Mouse (Mus musculus) frontal cortex, adult 2 months (tissue): ENCODE results near the gene Fdx1l. TPM values are rescaled to one million over a fixed set of nuclear protein-coding genes. Genes with fewer than 3 reads are reported as not detected.
"Not testable (repeated sequence)": the region's sequence is repeated elsewhere in the genome, so short reads cannot be mapped to it uniquely, and the experiment has no call there.

Source experiments
- DNase-seq, 2 experiments: peaks; one replicate each; pipeline ENCODE4 v3.0.0; 2022; ENCODE audit warnings: low spot score in 1 of 2; ENCODE audit errors: extremely low spot score in 1 of 2
- polyA plus RNA-seq: library from polyadenylated mRNA; depleted of rRNA; stranded (reverse); fragments of >200 nt; gene quantifications from 2 replicates; pipeline ENCODE4 v1.2.3, GENCODE M21; 2012

Fdx1l gene
- polyA plus RNA-seq, 1 experiment = 123 TPM

- no peak for DNase-seq
Observed at GRCm38 (mm10) chr9:21075625-21076024, 2.2 kb upstream of the Fdx1l start.

- no peak for DNase-seq
Observed at GRCm38 (mm10) chr9:21074173-21074572, 759 bp upstream of the Fdx1l start.

- peak in 1 of 2 experiments; percentile 38 for DNase-seq
Observed at GRCm38 (mm10) chr9:21072641-21073040, 773 bp downstream of the Fdx1l start.

GRCm38 (mm10) chr9:21067006-21067684, 6.3 kb downstream of the Fdx1l start, which contains the start of gene Zglp1:
Gene Zglp1, minus strand, starts transcription at chr9:21067093.
- no peak for DNase-seq

- DNase-seq = peak; percentile 81 to 86
Observed at GRCm38 (mm10) chr9:21062928-21063327, 10.5 kb downstream of the Fdx1l start.

GRCm38 (mm10) chr9:21051578-21051977, 21.8 kb downstream of the Fdx1l start:
- DNase-seq = no peak

GRCm38 (mm10) chr9:21045235-21045634, 28.2 kb downstream of the Fdx1l start:
- DNase-seq = no peak

DNA sequence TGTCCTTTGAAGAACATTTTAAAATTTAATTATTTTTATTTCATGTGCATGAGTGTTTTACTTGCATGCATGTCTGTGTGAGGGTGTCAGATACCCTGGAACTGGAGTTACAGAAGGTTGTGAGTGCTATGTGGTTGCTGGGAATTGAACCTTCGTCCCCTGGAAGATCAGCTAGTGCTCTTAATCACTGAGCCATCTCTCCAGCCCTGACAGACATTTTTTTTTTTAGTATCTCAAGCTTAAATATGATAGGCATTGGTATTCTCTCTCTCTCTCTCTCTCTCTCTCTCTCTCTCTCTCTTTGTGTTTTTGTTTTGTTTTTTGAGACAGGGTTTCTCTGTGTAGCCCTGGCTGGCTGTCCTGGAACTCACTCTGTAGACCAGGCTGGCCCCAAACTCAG, 28.6 kb downstream of the Fdx1l start:
- not testable (repeated sequence) for DNase-seq

- DNase-seq = no peak
Observed at GRCm38 (mm10) chr9:21043563-21043962, 29.9 kb downstream of the Fdx1l start.

GRCm38 (mm10) chr9:21041308-21041707, 32.1 kb downstream of the Fdx1l start:
- DNase-seq = peak; percentile 91 to 92

DNA sequence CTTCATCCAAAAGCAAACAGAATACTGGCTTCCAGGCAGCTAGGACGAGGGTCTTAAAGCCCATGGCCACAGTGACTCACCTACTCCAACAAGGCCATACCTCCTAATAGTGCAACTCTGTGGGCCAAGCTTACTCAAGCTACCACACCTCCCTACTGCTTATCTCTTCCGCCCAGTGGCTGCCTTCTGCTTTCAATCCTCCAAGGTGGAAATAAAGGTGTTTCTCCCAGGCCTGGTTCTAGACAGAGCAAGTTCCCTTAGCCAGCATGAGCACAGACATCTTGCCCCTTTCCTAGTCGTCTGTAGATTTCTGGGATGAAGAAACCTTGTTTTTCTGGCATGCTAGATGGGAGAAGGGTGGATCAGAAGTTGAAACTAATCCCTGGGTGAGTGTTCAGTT, 33.6 kb downstream of the Fdx1l start:
- DNase-seq = no peak

GRCm38 (mm10) chr9:21037481-21037891, 35.9 kb downstream of the Fdx1l start:
- peak in 1 of 2 experiments; percentile 36 for DNase-seq

- no peak for DNase-seq
Observed at GRCm38 (mm10) chr9:21036666-21037065, 36.7 kb downstream of the Fdx1l start.

GRCm38 (mm10) chr9:21036161-21036560, 37.3 kb downstream of the Fdx1l start:
- DNase-seq = no peak

GRCm38 (mm10) chr9:21035586-21035985, 37.8 kb downstream of the Fdx1l start:
- DNase-seq = peak in 1 of 2 experiments; percentile 33

GRCm38 (mm10) chr9:21034481-21035085, 38.8 kb downstream of the Fdx1l start:
- DNase-seq = no peak

DNA sequence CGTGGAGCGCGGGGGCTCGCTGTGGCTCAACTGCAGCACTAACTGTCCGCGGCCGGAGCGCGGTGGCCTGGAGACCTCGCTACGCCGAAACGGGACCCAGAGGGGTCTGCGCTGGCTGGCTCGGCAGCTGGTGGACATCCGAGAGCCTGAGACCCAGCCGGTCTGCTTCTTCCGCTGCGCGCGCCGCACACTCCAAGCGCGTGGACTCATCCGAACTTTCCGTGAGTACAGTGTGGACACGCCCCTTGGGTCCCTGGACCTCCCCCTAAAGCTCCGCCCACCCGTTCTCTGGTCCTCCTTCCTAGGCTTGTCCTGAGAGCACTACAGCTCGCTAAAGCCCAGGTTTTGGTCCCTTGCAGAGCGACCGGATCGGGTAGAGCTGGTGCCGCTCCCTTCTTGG, 40.3 kb downstream of the Fdx1l start:
- DNase-seq = peak in 1 of 2 experiments; percentile 79

DNA sequence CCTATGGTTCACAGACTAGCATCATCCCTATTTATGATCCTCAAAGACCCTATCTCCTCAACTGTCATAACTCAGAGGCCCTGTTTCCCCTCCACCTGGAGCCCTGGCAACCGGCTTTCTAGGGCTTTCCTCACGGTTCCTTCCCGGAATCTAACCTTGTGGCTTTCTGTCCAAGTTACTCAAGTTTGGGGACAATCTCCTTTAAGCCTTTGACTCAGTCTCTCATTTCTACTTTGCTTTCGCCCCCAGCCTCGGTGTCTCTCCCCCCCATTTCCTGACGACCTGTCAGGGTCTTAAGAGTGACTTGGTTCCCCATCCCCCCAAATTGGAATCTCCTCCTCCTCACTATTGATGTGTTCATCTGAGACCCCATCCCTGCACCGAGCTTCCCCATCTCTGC, 40.9 kb downstream of the Fdx1l start:
- no peak for DNase-seq

- peak in 1 of 2 experiments; percentile 91 for DNase-seq
Observed at GRCm38 (mm10) chr9:21031896-21032351, 41.5 kb downstream of the Fdx1l start, which contains the start of gene Icam5. Gene Icam5, plus strand, starts transcription at chr9:21032073.

- peak; percentile 79 to 84 for DNase-seq
Observed at GRCm38 (mm10) chr9:21031251-21031895, 42.0 kb downstream of the Fdx1l start.

GRCm38 (mm10) chr9:21030781-21031250, 42.6 kb downstream of the Fdx1l start:
- peak; percentile 78 to 92 for DNase-seq
